Mouse (Mus musculus) forebrain, embryonic 10.5 days (tissue): ENCODE measurements at regions not wholly inside any gene's neighbourhood (a gene's known extent, or its start where the extent isn't known, plus 50 kb on each side); places are given as distances from the start of the nearest gene placed in this dataset.

Source experiments
- DNase-seq: peaks from one replicate; pipeline ENCODE4 v3.0.0-alpha.2; 2017; ENCODE audit warnings: low spot score; ENCODE audit errors: extremely low spot score
- H3K27ac ChIP-seq: fragments of 300-500 bp; sonication (generic); 2 replicates; pipeline ENCODE4 v1.5.1; 2016; ENCODE audit warnings: mild to moderate bottlenecking
- H3K27me3 ChIP-seq: fragments of 300-500 bp; sonication (generic); 2 replicates; pipeline ENCODE4 v1.6.1; 2016; ENCODE audit warnings: mild to moderate bottlenecking; ENCODE audit not compliant: poor library complexity, severe bottlenecking
- H3K36me3 ChIP-seq: fragments of 300-500 bp; sonication (generic); replicated peaks from 2 replicates; pipeline ENCODE4 v1.6.1; 2016; ENCODE audit warnings: mild to moderate bottlenecking, moderate library complexity
- H3K4me1 ChIP-seq: fragments of 300-500 bp; sonication (generic); 2 replicates; pipeline ENCODE4 v1.6.1; 2016
- H3K4me3 ChIP-seq: fragments of 300-500 bp; sonication (generic); 2 replicates; pipeline ENCODE4 v1.5.1; 2016; ENCODE audit warnings: mild to moderate bottlenecking, moderate library complexity
- H3K9me3 ChIP-seq: fragments of 300-500 bp; sonication (generic); 2 replicates; pipeline ENCODE4 v1.6.1; 2016; ENCODE audit warnings: mild to moderate bottlenecking, moderate library complexity
- WGBS: fragments of 180-500 bp; shearing (Covaris S2); methylation state at CpG from one replicate; pipeline ENCODE4 v1.1.7; 2016; 5-methylcytosine and 5-hydroxymethylcytosine counted together

DNA sequence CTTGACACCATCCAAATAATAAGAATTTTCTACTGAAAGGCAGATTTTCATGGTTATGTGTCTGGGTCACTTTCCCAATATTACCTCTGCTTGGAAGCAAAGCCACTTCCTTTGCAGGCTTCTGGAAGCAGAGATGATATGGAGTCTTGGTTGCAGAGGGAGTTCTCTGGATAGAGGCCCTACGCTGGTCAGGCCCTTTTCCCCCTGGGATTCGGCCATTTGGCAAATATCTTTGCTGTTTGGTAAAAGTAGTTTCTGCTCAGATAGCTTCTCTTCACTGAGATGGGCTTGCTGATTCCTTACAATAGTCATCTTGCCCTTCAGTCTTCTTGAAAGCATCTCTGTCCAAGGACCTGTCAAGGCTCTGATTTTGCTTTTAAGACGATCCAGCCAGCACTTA is 98.2 kb upstream of the Fyn start:
- DNase-seq = no peak
- peaks cover 12% of the 10 kb centered on the region for H3K4me1 ChIP-seq
- 90% methylated on average over 3 of the region's 3 CpGs for WGBS
- no peak overlapping the region for H3K27ac ChIP-seq
- H3K9me3 ChIP-seq = no peaks in the 10 kb centered on the region
- H3K27me3 ChIP-seq = no peaks in the 10 kb centered on the region
- H3K4me3 ChIP-seq = no peak overlapping the region
- H3K36me3 ChIP-seq = no peaks in the 10 kb centered on the region

DNA sequence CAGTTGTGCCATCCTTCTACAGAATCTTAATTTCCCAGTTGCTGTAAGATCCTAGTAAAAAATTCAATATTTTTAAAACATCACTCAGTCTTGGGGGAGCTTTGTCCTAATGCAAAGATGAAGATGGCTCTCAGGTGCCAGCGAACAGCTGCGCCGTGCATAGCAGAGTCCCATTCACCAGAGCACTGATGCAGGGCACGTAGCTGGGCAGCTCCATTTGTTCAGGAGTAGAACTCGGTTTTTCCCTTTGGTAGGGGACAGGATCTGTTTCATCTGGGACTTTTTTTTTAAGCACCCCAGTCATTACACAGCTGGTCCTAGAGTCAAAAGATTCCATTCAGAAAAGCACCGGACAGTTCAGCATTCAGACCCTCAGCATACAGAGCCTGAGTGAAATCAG is 101.4 kb upstream of the Fyn start:
- DNase-seq = no peak
- Histone ChIP-seq H3K36me3 (no peaks in the 10 kb centered on the region), H3K27ac (no peak overlapping the region), H3K27me3 (no peaks in the 10 kb centered on the region), H3K9me3 (no peaks in the 10 kb centered on the region), H3K4me1 (peaks cover 20% of the 10 kb centered on the region), H3K4me3 (no peak overlapping the region)
- WGBS = 90% methylated on average over 6 of the region's 6 CpGs

DNA sequence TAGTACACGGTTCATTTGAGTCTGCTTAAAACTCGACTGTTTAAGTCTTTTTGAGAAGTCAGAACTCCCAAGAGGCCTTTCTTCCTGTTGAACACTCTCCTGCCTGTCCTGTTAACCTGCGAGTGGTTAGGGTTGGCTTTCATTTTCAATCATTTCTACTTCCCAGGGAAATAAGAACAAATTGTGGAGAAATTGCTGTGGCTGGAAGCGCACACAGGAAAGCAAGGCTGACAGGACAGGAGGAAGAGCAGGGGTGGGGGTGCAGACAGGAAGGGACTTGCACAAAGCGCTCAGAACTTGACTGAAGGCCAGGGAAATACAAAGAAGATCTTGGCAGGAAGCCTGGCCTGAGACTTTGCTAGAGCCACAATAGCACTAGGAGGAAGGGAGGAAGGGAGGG is 102.2 kb upstream of the Fyn start:
- DNase-seq = no peak
- no peak overlapping the region for H3K4me3 ChIP-seq
- H3K27ac ChIP-seq = peak overlapping the region; percentile 54

DNA sequence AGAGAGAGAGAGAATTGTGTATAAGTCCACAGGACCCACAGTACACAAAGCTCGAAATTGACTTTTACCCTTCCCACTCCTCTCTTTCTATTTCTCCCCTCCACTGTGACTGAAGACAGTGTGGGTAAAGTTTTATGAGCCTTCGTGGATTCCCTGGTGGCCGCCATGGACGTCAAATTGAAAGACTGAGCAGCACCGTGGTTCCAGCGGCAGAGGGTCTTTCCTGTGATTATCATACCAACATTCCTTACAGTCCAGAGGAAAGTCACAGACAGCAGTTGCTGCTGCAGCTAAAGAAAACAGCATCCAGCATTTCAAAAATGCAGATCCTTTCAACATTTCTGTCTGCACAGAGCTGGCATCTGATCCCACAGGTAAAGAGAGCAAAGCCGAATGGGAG is 98.9 kb upstream of the Ccn6 start:
- Histone ChIP-seq H3K9me3 (no peaks in the 10 kb centered on the region), H3K27ac (0 out of 2 replicates have a peak overlapping the region, but pooled peaks have one; percentile 9), H3K4me3 (no peak overlapping the region), H3K36me3 (no peaks in the 10 kb centered on the region), H3K4me1 (peaks cover 58% of the 10 kb centered on the region), H3K27me3 (no peaks in the 10 kb centered on the region)
- no peak for DNase-seq
- 75% methylated on average over 7 of the region's 7 CpGs for WGBS

More for the DNA sequence above, 102.2 kb upstream of the Fyn start:
- no peaks in the 10 kb centered on the region for H3K36me3 ChIP-seq
- no peaks in the 10 kb centered on the region for H3K27me3 ChIP-seq
- no peaks in the 10 kb centered on the region for H3K9me3 ChIP-seq
- 63% methylated on average over 5 of the region's 5 CpGs for WGBS
- peaks cover 28% of the 10 kb centered on the region for H3K4me1 ChIP-seq

DNA sequence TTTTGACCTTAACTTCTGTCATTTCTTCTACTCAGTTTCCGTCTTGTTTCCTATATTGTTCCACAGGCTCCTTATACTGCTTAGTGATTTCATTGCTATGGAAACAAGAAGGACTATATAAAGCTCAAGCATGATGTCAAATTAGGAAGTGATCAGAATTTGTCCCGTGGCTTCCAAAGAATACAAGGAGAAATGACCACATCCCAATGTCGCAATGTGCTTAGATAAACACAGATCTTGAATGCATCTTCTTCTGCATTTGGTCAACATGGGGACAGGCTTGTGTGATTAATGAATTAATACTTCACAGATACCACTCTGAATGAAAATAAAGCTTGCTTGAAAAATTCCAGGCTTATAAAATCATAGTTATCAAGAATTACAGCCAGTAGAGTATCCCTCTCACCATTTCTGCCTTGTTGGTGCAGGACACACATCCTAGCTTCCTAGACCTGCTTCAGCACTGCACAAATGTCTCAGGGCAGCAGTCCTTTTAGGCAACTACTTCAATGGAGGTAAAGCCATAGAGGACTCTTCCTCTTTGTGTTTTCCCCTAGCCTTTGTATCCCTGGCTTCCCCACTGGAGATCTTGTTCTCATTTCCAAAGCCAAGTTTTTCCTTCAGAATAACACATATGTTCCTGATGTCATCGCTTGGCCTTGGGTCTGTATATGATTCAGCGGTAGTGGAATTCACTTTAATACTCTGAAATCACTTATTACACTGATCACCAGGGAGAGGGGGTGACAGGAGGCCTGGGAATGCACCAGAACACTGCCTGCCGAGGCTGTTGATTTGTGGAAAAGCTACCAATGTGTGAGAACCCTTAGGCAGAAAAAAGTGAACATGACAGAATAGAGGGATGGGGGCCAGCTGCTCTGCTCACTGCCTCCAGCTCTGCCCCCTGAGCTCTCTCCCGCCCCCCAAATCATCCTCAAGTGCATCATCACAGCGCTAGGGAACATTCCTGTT is 97.9 kb upstream of the Ccn6 start:
- no peaks in the 10 kb centered on the region for H3K36me3 ChIP-seq
- no peaks in the 10 kb centered on the region for H3K27me3 ChIP-seq
- 82% methylated on average over 8 of the region's 8 CpGs for WGBS
- DNase-seq = no peak
- 0 out of 2 replicates have a peak overlapping the region, but pooled peaks have one; percentile 30 for H3K27ac ChIP-seq
- no peaks in the 10 kb centered on the region for H3K9me3 ChIP-seq
- H3K4me3 ChIP-seq = no peak overlapping the region
- peaks cover 64% of the 10 kb centered on the region for H3K4me1 ChIP-seq

DNA sequence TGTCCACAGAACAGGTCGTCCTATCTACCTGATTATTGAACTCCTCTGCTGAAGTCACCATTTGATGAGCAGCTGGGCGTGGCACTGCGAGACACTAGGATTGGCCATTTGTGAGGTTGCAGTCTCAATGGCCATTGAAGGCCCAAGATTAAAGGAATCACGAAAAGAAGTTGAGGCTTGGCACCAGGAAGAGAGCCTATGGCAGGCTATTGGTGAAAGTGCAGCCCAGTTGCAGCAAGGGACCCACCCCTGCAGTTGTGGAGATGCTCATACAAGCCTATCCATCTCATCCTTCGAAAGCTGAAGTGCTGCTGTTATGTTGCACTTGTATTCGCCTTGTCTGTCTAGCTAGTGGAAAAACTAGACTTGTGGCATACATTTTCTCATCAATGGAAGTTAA is 96.5 kb upstream of the Ccn6 start:
- no peaks in the 10 kb centered on the region for H3K36me3 ChIP-seq
- H3K4me3 ChIP-seq = no peak overlapping the region
- peaks cover 63% of the 10 kb centered on the region for H3K4me1 ChIP-seq
- 79% methylated on average over 6 of the region's 6 CpGs for WGBS
- no peaks in the 10 kb centered on the region for H3K27me3 ChIP-seq
- no peaks in the 10 kb centered on the region for H3K9me3 ChIP-seq
- no peak overlapping the region for H3K27ac ChIP-seq
- DNase-seq = no peak

DNA sequence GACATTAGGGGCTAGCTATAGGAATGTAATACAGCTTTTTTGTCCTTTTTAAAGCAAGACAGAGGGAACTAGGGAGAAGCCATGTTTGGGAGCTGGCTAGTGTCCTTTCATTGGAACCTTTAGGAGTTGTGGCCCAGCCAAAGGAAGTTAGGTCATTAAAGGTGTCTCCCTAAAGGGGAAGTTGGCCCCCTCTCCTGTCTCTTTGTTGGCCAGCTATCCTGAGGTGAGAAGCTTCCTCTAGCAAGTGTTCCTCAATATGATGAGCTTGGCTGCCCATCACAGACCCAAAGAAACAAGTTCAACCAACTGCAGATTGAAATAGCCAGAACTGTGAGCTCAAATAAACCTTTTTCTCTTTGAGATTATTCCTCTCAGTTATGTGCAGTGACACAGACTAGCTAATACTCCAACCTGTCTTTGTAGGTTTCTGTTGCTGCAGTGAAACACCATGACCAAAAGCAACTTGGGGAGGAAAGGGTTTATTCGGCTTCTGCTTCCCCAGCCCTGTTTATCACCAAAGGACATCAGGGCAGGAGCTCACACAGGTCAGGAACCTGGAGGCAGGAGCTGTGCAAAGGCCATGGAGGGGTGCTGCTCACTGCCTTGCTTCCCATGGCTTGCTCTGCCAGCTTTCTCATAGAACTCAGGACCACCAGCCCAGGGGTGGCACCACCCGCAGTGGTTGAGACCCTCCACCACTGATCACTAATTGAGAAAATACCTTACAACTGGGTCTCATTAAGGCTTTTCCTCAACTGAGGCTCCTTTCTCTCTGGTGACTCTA is 94.0 kb upstream of the Ccn6 start:
- Histone ChIP-seq H3K4me1 (peaks cover 53% of the 10 kb centered on the region), H3K27me3 (no peaks in the 10 kb centered on the region), H3K4me3 (no peak overlapping the region), H3K36me3 (no peaks in the 10 kb centered on the region), H3K9me3 (no peaks in the 10 kb centered on the region), H3K27ac (0 out of 2 replicates have a peak overlapping the region, but pooled peaks have one; percentile 40)
- DNase-seq = no peak
- WGBS = 73% methylated on average over 2 of the region's 2 CpGs

DNA sequence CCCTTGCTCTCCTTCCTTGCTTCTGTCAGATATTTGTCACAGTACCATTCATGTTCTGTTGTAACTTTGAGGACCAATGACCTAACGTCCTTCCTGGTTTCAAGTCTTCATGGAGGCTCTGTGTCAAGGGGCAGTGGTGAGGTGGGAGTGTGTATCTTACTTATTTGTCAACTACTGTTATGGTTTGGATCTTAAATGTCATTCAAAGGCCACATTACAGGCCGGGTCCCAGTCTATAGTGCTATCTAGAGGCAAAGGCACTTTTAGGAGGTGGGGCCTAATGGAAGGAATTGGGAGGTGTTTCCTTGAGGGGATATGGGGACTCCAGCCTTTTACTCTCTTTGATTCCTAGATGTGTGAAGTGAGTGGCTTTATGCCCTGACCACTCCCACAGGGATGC is 91.0 kb upstream of the Ccn6 start:
- Histone ChIP-seq H3K27ac (no peak overlapping the region), H3K4me1 (peaks cover 23% of the 10 kb centered on the region), H3K9me3 (no peaks in the 10 kb centered on the region), H3K4me3 (no peak overlapping the region), H3K27me3 (no peaks in the 10 kb centered on the region), H3K36me3 (no peaks in the 10 kb centered on the region)
- no peak for DNase-seq
- 80% methylated on average over 2 of the region's 2 CpGs for WGBS

DNA sequence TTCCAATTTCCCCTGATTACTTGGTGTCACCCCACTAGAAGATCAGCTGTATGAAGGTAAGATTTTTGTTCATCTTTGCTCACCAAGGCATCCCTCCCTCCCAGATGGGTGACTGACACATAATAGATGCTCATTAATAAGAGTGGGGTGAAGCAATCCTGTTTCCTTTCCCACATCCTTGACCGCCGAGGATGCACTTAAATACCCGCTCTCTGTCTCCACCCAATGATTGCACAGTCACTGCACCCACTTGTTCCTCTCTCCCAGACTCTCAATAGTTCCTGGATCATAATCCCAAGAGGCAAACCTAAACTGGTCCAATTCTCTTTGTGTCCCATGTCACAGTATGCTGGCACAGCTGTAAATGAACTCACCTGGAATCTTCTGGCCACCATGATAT is 86.4 kb upstream of the Ccn6 start:
- H3K4me1 ChIP-seq = peaks cover 8% of the 10 kb centered on the region
- no peaks in the 10 kb centered on the region for H3K9me3 ChIP-seq
- H3K27ac ChIP-seq = no peak overlapping the region
- DNase-seq = no peak
- no peak overlapping the region for H3K4me3 ChIP-seq
- no peaks in the 10 kb centered on the region for H3K36me3 ChIP-seq
- H3K27me3 ChIP-seq = no peaks in the 10 kb centered on the region
- 90% methylated on average over 3 of the region's 3 CpGs for WGBS

DNA sequence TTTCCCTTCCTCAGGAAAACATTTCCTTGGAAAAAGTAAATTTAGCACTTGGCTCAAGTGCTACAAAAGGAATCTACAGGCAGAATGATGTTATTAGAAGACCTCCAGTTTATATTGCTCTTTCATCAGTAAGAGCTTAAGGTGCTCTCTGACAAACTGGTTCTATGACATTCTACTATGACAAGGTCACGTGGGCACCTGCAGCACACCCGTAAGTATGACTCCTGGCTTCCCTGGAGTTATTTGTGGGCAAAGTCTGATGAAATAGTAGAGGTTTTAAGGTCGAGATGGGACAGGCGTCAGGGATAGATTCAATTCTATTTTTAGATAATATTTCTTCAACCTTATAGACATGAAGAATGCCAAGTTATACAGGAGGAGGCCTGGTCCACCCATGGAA is 84.9 kb upstream of the Ccn6 start:
- no peak overlapping the region for H3K27ac ChIP-seq
- H3K9me3 ChIP-seq = no peaks in the 10 kb centered on the region
- no peaks in the 10 kb centered on the region for H3K27me3 ChIP-seq
- no peak for DNase-seq
- no peak overlapping the region for H3K4me3 ChIP-seq
- 89% methylated on average over 4 of the region's 4 CpGs for WGBS
- H3K36me3 ChIP-seq = no peaks in the 10 kb centered on the region
- peaks cover 8% of the 10 kb centered on the region for H3K4me1 ChIP-seq

DNA sequence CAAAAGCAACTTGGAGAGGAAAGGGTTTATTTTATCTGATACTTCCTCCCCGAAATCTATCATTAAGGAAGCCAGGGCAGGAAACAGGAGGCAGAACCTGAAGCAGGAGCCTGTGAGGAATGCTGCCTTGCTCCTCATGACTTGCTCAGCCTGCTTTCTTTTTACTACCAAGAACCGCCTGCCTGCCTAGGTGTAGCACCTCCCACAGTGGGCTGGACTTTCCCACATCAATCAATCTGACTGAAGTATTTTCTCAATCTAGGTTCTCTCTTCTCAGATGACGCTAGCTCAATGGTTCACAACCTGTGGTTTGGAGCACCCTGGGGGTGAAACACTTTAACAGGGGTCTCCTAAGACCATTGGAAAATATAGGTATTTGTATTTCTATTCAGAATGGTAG is 83.4 kb upstream of the Ccn6 start:
- WGBS = 70% methylated on average over 3 of the region's 3 CpGs
- no peak for DNase-seq

DNA sequence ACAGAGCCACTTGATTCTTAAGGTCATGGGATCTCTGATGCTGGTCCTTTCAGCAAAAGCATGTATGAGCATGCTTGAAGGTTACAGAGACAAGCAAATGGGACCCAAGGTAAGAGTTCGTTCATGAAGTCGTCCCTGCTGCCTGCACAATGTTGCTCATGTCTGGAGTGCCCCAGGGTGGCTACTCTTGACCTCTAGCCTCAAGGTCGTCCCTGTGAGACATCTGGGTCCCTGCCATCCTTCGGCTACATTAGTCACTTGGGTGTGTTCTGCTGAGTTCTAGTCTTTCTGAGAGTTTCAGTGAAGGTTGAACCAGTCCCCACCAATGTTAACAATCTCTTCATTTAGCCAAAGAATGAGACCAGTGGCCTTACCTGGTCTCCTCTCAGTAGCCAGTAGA is 81.5 kb upstream of the Ccn6 start:
- Histone ChIP-seq H3K27me3 (peaks cover 4% of the 10 kb centered on the region), H3K4me3 (no peak overlapping the region), H3K9me3 (no peaks in the 10 kb centered on the region), H3K4me1 (peaks cover 12% of the 10 kb centered on the region), H3K27ac (no peak overlapping the region), H3K36me3 (no peaks in the 10 kb centered on the region)
- DNase-seq = no peak
- WGBS = 89% methylated on average over 4 of the region's 4 CpGs

More for the DNA sequence above, 83.4 kb upstream of the Ccn6 start:
- Histone ChIP-seq H3K4me3 (no peak overlapping the region), H3K4me1 (peaks cover 8% of the 10 kb centered on the region), H3K9me3 (no peaks in the 10 kb centered on the region), H3K27me3 (no peaks in the 10 kb centered on the region), H3K27ac (no peak overlapping the region), H3K36me3 (no peaks in the 10 kb centered on the region)

DNA sequence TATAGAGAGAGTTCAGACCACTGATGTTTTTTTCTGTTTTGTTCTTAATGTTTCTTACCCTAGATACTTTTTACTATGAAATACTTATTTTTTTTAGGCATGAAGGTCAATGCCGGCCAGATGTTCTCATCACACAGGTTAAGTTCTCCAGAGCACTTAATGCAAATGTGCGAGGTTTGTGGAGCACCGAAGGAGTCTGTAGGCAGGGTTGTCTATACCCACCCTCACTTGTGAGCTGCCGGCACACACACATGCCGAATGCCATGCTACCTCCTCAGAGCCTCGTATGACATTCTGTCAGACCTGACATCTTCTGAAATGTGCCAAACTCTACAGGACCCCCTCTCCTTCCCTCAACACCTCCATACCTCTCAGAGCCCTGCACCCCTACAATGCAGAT is 80.5 kb upstream of the Ccn6 start:
- H3K9me3 ChIP-seq = no peaks in the 10 kb centered on the region
- no peak overlapping the region for H3K27ac ChIP-seq
- peaks cover 4% of the 10 kb centered on the region for H3K27me3 ChIP-seq
- H3K4me3 ChIP-seq = no peak overlapping the region
- peaks cover 20% of the 10 kb centered on the region for H3K4me1 ChIP-seq
- WGBS = 90% methylated on average over 6 of the region's 6 CpGs
- H3K36me3 ChIP-seq = no peaks in the 10 kb centered on the region
- DNase-seq = no peak
